Mouse (Mus musculus) heart, adult 2 months (tissue): ENCODE measurements around the gene Gm49510.

Source experiments
- CTCF ChIP-seq: fragments of 200-600 bp; IDR thresholded peaks from 2 replicates; pipeline ENCODE4 v1.8.1; 2022; ENCODE audit warnings: antibody characterized with exemption, mild to moderate bottlenecking, moderate library complexity
- EP300 ChIP-seq: fragments of 200-500 bp; IDR thresholded peaks from 2 replicates; pipeline ENCODE4 v1.6.1; 2011; ENCODE audit warnings: low read depth, low read length, control low read depth; ENCODE audit not compliant: insufficient read depth
- POLR2A ChIP-seq: fragments of 200-500 bp; IDR thresholded peaks from 2 replicates; pipeline ENCODE4 v1.6.1; 2011; ENCODE audit warnings: mild to moderate bottlenecking, low read depth, low read length, control low read depth; ENCODE audit not compliant: insufficient read depth

DNA sequence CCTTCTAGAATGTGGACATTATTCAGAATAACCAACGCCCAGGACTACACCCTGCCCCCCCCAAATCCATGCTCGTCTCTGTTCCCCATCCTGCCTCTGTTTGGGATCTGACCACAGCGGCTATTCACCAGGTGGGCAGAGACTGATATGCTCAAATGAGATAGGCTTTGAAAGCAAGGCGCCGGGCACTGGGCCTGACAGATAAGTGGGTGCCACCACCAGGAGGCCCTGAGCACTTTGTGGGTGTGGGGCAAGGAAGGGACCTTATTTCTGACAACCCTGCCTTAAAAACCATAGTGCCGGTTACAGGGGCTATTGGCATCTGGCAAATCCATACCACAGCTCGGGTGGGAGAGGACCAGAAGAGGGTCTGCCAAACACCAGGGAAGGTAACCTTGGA is 23.2 kb downstream of the Gm49510 start:
- TF ChIP-seq CTCF = no peak
- TF ChIP-seq POLR2A = no peak
- TF ChIP-seq EP300 = no peak
